Mouse (Mus musculus): ENCODE data around the gene Wbp11.

Wbp11 gene

DNA sequence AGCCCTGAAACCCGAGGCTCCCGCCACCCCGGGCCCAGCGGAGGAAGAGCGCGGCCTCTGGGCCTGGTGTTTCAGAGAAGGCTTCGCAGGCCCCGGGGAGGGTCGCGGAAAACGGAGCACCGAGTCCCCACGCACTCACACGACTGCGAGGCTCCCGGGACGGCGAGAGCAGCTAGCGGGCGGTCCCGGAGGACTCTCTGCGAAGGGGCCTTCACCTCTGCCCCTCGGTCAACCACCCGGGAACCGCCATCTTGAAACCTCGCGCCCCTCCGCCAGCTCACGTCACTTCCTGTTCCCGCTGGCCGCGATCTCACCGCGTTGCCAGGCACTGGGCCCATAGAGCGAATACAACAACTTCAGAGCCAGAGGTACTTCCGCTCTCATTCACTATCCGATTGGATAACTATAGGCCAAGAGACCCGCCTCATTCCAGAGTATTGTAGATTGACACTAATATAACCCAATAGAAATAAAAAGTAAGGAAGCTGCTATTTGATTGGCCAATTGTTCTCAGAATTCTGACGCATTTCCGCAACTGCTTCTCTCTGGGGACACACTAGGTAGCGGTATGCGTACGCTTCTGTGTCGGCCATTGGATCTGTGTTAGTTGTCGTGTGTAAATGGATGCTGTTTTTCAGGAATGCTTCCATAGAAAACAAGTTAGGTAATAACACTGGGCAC lies at the start of gene Wbp11:
Gene Wbp11, minus strand, starts transcription at position 353 of the 681 bp plus-strand sequence.
- peak; percentile 94 to 95 for DNase-seq (ENCODE audit: low spot score in 2 of 2)

DNA sequence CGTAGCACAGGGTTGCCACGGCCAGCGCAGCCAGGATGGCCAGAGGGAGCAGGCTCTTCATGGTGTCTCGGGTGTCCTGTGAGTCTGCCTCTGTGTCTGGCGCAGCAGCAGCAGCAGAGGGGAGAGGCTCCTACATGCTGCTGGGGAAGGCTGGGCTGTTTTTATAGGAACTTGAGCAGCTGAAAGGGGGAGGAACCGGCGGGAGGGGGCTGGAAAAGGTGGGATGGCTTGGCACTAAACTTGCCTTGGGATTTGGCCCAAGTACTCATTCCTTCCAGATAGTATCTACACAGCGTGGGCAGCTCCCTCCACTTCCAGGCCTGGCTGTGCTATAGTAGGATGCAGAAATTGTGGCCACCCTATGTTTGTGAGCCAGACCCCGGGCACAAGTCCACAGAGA lies 47.6 kb upstream of the Wbp11 start, which contains the start of gene Mgp:
Gene Mgp, minus strand, starts transcription at position 154 of the 400 bp plus-strand sequence.
- peak in 1 of 2 experiments; percentile 13 for DNase-seq (ENCODE audit: low spot score in 2 of 2)

DNA sequence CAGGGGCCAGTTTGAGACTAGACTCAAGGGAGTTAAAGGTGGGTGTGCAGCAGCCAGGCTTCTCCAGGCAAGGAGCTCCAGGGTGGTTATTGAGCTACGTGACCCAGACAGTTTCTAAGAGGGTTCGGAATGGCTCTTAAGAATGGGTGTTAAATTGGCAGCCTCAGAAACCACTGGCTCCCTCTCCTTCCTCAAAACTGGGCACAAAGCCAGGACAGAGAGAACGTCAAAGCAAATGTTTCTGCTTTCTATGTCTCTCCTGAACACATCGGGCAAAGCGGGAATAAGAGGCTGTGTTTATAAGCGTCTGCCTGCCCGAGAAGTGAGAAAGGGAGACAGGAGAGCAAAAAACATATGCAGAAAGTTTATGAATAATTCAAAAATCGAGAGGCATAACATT lies 46.6 kb upstream of the Wbp11 start:
- DNase-seq (ENCODE audit: low spot score in 2 of 2) = no peak

DNA sequence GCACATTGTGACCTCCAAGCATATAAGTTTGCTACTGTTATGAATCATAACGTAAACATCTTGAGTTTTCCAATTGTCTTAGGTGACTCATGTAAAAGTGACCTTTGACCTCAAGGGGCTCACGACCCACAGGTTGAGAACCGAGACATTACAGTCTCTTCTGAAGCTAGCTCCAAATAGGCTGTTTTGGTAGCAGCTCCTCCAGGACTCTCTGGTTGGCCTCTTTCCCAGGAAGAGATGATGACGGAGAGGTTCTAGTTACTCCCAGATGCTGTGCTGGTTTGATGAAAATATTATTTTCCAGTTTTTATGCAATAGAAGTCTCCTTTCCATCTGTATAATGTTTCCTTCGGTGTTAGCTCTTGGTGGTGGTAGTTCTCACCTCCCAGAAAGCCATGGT lies 40.9 kb upstream of the Wbp11 start:
- no peak for DNase-seq (ENCODE audit: low spot score in 2 of 2)

DNA sequence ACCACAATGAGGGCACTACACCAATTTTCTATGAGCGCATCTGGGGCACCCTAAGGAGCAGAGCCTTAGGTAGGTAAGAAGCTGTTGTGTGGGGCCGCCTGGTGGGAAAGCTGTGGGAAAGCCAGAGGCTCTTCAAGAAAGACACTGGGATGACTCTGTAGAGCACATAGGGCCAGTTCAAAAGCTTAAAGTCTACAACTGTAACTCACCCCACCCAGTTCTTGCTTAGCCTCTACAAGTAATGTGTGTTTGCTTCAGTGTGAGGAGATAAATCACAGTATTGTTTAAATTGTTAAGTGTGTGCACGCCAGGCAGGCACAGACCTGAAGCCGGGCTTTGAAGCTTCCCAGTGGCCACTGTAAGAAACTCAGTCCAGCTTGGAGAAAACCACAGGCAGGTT lies 38.1 kb upstream of the Wbp11 start:
- no peak for DNase-seq (ENCODE audit: low spot score in 2 of 2)

DNA sequence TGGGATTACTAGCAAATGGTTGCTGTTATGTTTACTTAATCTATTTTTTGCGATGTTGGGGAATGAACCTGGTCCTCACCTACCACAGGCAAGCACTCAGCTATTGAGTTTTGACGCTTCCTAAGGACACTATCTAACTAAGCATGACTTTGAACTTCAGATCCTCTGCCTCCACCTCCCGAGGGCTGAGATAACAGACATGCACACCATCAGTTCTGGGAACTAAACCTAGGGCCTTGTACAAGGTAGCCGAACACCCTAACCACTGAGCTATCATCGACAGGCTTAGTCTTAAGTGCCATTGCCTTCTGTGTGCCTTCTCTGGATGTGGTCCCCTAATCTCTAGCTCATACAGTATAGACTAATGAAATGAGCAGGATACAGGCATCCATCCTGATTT lies 37.3 kb upstream of the Wbp11 start:
- no peak for DNase-seq (ENCODE audit: low spot score in 2 of 2)

DNA sequence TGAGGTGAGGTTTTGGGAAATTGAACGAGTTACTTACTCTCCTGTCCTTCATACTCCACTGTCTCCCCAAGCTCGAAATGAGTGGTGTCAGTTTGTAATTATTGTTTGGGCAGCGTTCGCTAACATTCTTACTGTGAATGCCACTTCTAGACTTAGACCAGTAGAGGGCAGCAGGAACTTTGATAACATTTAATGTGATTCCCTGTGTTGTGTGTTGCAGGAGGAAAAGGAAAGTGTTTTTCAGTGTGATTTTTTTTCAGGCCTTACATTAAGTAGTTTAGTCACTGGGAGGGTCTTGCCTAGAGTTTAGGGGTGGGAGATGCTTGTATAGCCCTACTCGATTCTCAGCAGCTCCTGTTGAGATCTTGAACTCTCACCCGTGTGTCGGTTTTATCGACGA lies 33.0 kb upstream of the Wbp11 start:
- no peak for DNase-seq (ENCODE audit: low spot score in 2 of 2)

DNA sequence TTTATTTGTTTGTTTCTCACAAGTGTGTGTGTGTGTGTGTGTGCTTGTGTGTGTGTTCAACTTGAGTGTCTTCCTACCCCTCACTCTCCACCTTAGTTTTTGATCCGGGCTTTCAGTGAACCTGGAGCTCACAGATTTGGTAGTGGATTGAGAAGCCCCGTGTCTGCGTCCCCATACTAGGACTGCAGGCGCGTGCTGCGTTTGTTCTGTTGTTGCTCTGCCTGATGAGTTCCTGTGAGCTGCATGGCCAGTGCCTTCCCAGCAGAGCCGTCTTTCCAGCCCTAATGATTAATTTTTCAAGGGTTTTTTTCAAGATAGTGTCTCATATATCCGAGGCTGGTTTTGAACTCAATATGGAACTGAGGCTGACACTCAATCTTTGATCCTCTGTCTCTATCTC lies 30.4 kb upstream of the Wbp11 start:
- DNase-seq (ENCODE audit: low spot score in 2 of 2) = no peak

DNA sequence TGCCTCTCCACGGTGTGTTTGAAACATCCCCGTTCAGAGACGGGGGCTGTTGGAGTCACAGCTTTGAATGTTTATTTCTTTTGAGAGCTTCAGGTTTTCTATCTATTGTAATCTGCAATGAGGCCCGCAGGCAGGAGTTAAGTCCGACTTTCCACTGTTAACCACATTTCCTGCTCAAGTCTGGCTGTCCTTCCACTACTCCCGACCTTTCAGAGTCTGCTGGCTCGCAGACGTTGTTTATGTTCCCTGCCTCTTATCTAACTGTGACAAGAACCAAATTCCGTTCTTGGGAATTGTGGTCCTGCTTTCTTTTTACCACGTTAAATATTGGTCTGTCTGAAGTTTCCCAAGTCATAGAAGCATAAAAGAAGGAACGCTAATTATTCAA lies 29.8 kb upstream of the Wbp11 start:
- DNase-seq (ENCODE audit: low spot score in 2 of 2) = no peak

DNA sequence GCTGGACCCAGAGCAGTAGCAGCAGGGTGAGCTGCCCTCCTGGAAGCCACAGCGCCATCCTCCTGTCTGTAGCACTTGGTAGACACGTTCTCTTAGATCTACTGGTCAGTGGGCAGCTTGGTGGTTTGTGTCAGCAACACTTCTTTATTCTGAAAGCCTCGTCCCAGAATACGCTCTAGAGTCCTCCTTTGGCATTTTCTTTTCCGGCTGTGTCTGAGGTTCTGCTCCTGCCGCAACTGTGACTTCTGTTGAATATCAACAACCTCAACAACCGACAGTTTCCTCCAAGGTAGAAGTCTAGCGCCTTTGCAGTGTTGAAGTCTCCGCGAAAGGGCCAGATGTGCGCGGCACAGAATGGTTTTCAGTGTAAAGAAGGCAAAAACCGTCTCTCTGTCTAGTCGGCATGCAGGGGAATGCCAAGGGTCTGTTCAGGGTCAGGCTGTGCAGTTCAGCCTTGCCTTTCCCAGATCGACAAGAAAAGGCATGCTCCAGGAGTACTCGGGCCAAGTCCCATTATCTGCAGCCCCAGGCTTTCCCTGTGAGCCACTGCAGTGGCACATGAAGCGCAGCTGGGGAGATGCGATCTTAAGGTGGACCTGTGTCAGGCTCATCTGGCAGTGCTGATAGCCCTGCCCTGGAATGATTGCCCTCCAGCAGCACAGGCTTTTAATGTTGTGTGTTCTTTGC lies 29.3 kb upstream of the Wbp11 start, which contains the start of gene Art4:
Gene Art4, minus strand, starts transcription at position 548 of the 687 bp plus-strand sequence.
- DNase-seq (ENCODE audit: low spot score in 2 of 2) = no peak

DNA sequence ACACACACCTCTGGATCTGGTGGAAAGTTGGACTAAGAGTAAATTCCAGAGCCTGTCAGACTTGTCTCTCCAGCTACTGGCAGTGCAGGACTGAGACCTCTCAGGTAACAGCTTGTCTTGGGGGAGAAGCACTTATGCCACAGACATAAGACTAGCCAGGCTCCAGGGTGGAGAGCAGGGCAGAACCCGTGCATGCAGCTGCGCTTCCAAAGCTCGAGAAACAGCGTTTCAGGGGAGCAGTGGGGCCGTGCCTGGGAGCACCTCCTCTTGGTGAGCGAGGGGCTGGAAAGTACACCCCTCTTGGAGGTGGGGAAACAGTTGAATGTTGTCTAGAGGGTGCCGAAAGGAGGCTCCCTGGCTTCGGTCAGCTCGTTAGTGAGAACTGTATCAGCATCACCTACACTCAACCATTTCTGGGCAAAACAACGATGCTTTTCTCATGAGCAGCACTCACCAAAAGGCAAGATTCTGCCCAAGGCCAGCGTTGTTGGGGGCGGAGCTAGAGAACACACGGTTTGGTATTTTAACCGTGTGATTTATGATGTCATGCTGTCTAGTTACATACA lies 28.1 kb upstream of the Wbp11 start:
- DNase-seq (ENCODE audit: low spot score in 2 of 2) = no peak

DNA sequence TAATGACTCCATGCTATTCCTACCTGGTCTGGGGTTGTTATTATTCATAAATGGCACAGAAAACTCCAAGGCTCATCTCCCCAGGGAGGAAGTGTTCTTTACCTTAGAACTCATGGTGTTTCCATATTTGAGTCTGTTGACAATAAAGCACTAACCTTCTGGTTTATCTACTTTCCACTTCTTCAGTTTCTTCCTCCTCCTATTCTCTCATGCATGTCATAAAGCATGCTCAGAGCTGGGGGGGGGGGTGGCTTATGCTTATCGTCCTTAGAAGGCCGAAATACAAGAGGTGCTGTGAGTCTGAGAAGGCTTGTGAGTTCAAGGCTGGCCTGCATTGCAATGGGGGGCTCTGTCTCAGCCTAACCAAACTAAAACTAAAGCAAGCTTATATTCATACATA lies 27.1 kb upstream of the Wbp11 start:
- no peak for DNase-seq (ENCODE audit: low spot score in 2 of 2)

DNA sequence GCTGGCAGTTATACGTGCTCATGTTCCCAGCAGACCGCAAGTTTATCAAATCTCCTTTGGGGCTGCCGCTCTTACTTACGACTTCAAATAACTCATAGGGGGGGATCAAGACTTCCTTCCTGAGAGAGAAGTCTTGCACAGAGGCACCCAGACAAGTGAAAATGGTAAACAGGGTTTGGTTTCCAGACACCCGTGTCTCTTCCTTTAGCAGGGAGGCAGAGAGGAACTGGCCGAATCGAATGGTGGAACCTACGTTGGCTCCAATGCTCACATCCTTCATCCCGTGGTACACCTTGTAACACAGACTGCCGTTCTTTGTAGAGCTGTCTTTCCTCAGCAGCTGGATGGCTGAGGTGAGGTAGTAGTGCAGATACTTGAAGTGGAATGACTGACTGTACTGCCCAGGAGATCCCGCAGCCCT lies 26.3 kb upstream of the Wbp11 start:
- DNase-seq (ENCODE audit: low spot score in 2 of 2) = no peak

DNA sequence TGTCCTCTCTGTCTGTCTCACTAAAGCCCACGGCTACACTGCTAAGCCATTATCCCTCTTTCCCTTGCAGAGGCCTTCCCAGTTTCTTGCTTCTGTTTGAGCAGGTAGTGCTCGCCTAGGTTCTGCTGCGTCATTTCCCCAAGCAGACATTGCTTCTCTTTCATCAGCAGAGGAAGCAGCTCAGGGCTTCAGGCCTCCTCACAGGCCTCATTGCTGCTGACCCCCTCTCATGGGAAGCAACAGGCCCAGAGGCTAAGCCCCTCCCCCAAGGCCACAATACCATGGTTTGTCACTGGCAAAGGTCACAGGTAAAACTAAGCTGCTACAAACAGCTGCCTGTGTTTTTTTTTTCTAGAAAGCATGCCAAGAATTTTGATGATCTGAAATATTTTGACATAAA lies 24.7 kb upstream of the Wbp11 start:
- no peak for DNase-seq (ENCODE audit: low spot score in 2 of 2)

DNA sequence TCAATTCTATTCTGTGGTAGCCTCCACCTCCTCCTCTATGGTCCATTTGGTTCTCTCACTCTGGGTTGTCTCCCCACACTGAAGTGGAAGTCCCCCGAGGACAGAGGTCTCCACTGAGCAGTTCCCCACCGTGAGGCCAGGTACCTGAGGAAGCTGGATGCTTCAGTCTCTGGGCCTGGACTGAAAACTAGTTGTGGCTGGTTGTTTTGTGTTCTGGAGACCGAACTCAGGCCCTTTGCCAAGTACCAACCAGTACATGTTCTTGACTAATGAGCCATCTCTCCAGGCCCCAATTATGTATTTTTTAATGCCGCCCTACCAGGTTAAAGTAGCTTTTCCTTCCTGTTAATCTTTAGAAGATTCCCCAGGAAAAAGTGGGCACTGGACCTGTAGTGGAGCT lies 24.3 kb upstream of the Wbp11 start:
- no peak for DNase-seq (ENCODE audit: low spot score in 2 of 2)

DNA sequence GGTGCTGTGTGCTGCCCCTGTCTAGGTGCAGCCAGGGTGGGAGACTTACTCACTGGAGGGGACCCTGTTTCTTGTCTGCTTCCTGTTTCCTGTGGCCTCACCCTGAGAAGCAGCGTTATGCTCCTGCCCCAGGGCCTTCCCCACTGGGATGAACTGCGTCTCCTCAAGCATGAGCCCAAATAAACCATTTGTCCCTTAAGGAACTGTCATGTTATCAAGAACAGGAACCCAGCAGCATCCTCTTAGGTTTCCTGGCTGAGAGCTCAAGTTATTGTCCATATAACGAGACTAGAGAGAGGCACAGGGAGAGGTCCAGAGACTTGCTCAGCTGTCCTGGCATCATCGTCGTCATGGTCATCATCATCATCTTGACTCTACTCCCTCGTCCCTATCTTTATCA lies 22.2 kb upstream of the Wbp11 start:
- DNase-seq (ENCODE audit: low spot score in 2 of 2) = no peak

DNA sequence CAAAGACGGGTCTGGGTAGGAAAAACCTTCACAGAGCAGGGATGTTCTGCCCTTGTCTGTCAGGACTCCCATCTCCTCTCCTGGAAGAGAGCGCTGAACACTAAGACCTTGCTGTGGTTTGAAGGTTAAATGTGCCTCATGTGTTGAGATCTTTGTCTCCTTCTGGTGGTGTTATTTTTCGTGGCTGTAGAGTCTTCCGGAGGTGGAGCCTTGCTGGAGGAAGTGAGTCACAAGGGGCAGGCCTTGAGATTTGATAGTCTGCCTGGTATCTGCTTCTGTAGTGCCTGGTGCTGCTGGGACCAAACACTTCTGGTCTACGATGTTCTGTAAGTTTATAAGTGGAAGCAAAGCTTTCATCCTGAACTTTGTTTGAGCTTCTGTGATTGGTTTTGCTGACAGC lies 20.9 kb upstream of the Wbp11 start:
- no peak for DNase-seq (ENCODE audit: low spot score in 2 of 2)

DNA sequence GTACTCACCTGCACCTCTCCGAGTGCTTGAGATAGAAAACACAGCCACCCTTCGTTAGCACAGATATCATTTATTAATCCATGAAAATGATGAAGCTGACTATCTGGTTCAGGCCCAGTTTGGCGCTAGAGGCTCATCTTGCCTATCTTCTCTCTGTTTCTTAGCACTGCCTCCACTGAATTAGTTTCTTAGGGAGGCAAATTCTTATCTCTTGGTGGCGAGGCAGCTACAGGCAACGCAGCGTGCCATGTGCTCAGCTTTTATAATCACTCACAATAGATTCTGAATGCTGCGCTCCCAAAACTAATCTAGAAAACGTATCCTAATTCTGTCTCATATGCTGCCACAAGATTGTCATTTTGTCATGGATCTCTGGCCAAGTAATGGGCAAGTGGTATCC lies 20.4 kb upstream of the Wbp11 start:
- no peak for DNase-seq (ENCODE audit: low spot score in 2 of 2)

DNA sequence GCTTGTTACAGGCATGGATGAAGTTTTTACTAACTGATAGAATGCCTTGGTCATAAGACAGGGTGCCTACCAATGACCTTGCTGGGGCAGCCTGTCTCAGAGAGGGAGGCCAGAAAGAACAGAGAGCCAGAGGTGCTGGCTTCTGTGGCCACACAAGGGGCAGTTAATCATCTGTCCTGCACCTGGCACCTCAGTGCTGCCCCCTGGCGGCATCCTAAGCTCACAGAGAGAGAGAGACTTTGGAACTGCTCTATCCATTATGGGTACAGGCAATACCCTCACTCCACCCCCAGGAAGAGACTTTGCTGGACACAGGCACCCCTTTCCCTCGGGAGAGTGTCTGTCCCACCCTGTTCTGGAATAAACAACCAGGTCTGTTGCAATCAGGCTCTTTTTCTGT lies 19.8 kb upstream of the Wbp11 start:
- no peak for DNase-seq (ENCODE audit: low spot score in 2 of 2)

DNA sequence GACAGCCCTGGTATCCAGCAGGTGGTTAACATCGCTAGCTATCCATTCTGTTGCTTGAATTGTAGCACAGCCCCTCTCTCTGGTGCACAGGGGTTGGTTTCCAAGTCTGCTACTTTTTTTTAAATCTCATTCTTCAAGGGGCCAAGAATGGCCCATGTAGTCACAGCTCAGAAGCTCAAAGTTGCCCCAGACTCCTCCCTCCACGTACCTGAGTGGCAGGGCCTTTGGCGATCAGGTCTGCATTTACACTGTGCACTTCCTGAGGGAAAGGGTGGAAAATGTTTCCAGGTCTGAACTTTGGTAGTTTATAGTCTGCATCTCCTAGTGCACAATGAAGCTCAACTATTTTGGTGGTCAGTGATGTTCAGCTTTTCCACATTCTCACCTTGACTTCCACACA lies 19.2 kb upstream of the Wbp11 start:
- no peak for DNase-seq (ENCODE audit: low spot score in 2 of 2)

DNA sequence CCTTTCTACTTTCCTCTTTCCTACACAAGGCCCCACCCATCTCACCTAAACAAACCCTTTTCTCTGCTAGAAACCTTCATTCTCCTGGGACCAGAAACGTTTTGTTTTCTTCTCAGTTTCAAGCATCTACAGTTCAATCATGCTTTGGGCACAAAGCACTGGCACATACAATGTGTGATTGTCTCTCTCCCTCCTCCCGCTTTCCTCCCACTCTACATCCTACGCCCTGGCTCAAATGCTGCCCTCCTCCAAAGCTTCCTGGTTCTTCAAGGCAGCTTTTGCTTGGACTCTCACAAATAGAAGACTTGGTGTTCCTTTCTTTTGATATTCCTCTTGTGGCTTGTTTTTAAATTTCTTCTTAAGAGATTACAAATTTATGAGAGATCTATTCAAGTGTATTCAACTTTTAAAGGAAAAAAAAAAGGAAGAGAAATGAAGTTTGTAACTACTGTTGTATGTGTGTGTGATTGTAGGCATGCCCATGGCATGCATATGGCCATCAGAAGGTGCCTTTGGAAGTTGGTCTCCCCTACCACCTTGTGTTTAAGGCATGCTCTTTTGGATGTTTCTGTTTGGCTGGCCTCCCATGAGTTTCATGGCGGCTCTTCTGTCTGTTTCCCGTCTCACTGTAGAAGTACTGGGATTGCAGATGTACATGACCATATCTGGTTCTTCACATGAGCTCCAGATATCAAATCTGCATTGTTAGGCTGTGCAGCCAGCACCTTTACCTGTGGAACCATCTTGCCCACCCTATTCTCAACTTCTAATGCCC lies 17.9 kb upstream of the Wbp11 start:
- no peak for DNase-seq (ENCODE audit: low spot score in 2 of 2)

DNA sequence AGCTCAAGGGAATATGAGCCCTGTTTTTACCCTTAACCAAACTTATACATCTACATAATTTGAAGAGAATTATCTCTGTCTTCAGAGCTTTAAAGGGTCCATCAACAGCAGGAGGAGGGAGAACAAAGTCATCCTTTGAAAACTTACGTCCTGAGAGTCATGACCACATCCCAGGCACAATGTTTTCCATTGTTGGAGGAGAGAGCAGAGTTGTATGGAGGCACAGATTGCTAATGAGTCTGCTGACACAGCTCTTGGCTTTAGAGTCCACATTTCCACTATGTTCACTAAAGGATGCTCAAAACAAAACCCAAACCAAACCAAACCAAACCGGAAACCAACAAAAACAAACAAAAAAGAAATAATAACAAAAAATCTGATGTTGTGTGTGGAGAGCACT lies 16.9 kb upstream of the Wbp11 start:
- no peak for DNase-seq (ENCODE audit: low spot score in 2 of 2)

DNA sequence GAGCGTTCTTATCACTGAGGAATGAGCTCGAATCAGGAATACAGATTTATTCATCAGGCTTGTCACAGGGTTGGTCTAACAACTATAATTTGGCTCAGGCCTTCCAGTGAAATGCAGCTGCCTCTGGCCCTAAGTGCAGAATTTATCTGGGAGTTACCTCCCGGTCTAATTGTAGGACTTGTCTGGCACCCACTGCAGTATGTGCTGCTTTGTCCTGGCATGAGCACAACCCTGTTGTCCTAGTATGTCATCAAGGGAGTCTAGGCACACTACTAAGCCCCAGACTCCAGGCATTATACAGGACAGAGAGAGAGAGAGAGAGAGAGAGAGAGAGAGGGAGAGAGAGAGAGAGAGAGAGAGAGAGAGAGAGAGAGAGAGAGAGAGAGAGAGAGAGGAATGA lies 9.3 kb upstream of the Wbp11 start:
- DNase-seq (ENCODE audit: low spot score in 2 of 2) = no peak

Measured in frontal cortex, postnatal 14 days (tissue).